Comparison of ENCODE assay signal across 8 mouse cellular contexts in genomic region chr2:32395946-32396621, GRCm38 (mm10). TPM values are rescaled to one million over a fixed set of nuclear protein-coding genes. Genes with fewer than 3 reads are reported as not detected.
DNase-seq lines count a peak whose midpoint lies in the region; ATAC-seq and TF ChIP-seq lines count a peak whose summit lies in the region.

No protein-coding gene starts in this region.

- no peaks in the 10 kb centered on the region for H3K9me3 ChIP-seq in heart, embryonic 11.5 days (replicated peaks; ENCODE audit: control insufficient read depth, low read length)
- H3K9me3 ChIP-seq in kidney, embryonic 15.5 days (replicated peaks) = no peaks in the 10 kb centered on the region
- no peaks in the 10 kb centered on the region for H3K9me3 ChIP-seq in limb, embryonic 15.5 days
- no peaks in the 10 kb centered on the region for H3K9me3 ChIP-seq in midbrain, postnatal 0 days (ENCODE audit: low read length)

- H3K27ac ChIP-seq in embryonic fibroblast, embryonic 13.5 days (ENCODE audit: insufficient read depth, low read length) = peak overlapping the region; percentile 86
- peak overlapping the region; percentile 89 for H3K27ac ChIP-seq in heart, embryonic 11.5 days (ENCODE audit: low read depth, low read length)
- H3K27ac ChIP-seq in kidney, embryonic 15.5 days = peak overlapping the region; percentile 96
- peak overlapping the region; percentile 95 for H3K27ac ChIP-seq in limb, embryonic 15.5 days
- peak overlapping the region; percentile 77 for H3K27ac ChIP-seq in midbrain, postnatal 0 days (ENCODE audit: low read depth, low read length)

- peaks cover 18% of the 10 kb centered on the region for H3K79me3 ChIP-seq in C2C12 (ENCODE audit: low read depth)

- peak; percentile 86 for ATAC-seq in heart, embryonic 11.5 days (replicated peaks; ENCODE audit: insufficient number of reproducible peaks, low FRiP score, low TSS enrichment)
- peak; percentile 94 for ATAC-seq in kidney, embryonic 15.5 days (replicated peaks; ENCODE audit: low FRiP score)
- ATAC-seq in limb, embryonic 15.5 days (ENCODE audit: insufficient number of reproducible peaks, low FRiP score, low TSS enrichment, low read depth) = peak; percentile 86
- ATAC-seq in midbrain, postnatal 0 days (ENCODE audit: low FRiP score) = peak; percentile 93

- DNase-seq in brain, adult 2 months (ENCODE audit: low read depth, low spot score) = peak; percentile 98
- peak; percentile 97 for DNase-seq in midbrain, postnatal 0 days (ENCODE audit: low spot score)
- DNase-seq in spleen, postnatal 10 days (ENCODE audit: low spot score in 2 of 2) = peak; percentile 72 to 88

- no peaks in the 10 kb centered on the region for H3K27me3 ChIP-seq in C2C12 (ENCODE audit: control insufficient read depth, insufficient read depth, insufficient read length)
- no peaks in the 10 kb centered on the region for H3K27me3 ChIP-seq in heart, embryonic 11.5 days (ENCODE audit: control insufficient read depth, insufficient read depth, low read length)
- no peaks in the 10 kb centered on the region for H3K27me3 ChIP-seq in kidney, embryonic 15.5 days
- H3K27me3 ChIP-seq in limb, embryonic 15.5 days = no peaks in the 10 kb centered on the region
- no peaks in the 10 kb centered on the region for H3K27me3 ChIP-seq in midbrain, postnatal 0 days (ENCODE audit: insufficient read depth, low read length)

- peak overlapping the region; percentile 95 for H3ac ChIP-seq in C2C12 (ENCODE audit: control insufficient read depth, insufficient read length, low read depth)

- under 1% methylated on average over 59 of the region's 59 CpGs for WGBS in heart, embryonic 11.5 days (ENCODE audit: insufficient replicate concordance)
- under 1% methylated on average over 58 of the region's 59 CpGs for WGBS in kidney, embryonic 15.5 days
- under 1% methylated on average over 58 of the region's 59 CpGs for WGBS in limb, embryonic 15.5 days
- under 1% methylated on average over 59 of the region's 59 CpGs for WGBS in midbrain, postnatal 0 days

- H3K9ac ChIP-seq in heart, embryonic 11.5 days (ENCODE audit: low read depth, low read length) = peak overlapping the region; percentile 86
- peak overlapping the region; percentile 81 for H3K9ac ChIP-seq in kidney, embryonic 15.5 days
- peak overlapping the region; percentile 78 for H3K9ac ChIP-seq in limb, embryonic 15.5 days
- H3K9ac ChIP-seq in midbrain, postnatal 0 days (replicated peaks; ENCODE audit: low read length, poor library complexity, severe bottlenecking) = peak overlapping the region; percentile 78

- peak; percentile 61 for TF ChIP-seq POLR2A in embryonic fibroblast, embryonic 13.5 days (IDR thresholded peaks at IDR 0.05; ENCODE audit: low read depth, low read length)

- TF ChIP-seq CTCF in C2C12 (IDR thresholded peaks at IDR 0.05; ENCODE audit: control insufficient read depth, insufficient read depth, insufficient read length) = no peak
- TF ChIP-seq CTCF in embryonic fibroblast, embryonic 13.5 days (IDR thresholded peaks at IDR 0.05; ENCODE audit: borderline replicate concordance, insufficient read depth, low read length) = no peak
- TF ChIP-seq CTCF in midbrain, postnatal 0 days (IDR thresholded peaks at IDR 0.05) = no peak

- peaks cover 9% of the 10 kb centered on the region for H3K36me3 ChIP-seq in C2C12 (ENCODE audit: control insufficient read depth, insufficient read depth)
- peaks cover 9% of the 10 kb centered on the region for H3K36me3 ChIP-seq in heart, embryonic 11.5 days (ENCODE audit: control insufficient read depth, insufficient read depth, low read length)
- peaks cover 18% of the 10 kb centered on the region for H3K36me3 ChIP-seq in kidney, embryonic 15.5 days
- H3K36me3 ChIP-seq in limb, embryonic 15.5 days = peaks cover 15% of the 10 kb centered on the region
- H3K36me3 ChIP-seq in midbrain, postnatal 0 days (ENCODE audit: insufficient read depth, low read length) = peaks cover 15% of the 10 kb centered on the region

- H3K4me1 ChIP-seq in embryonic fibroblast, embryonic 13.5 days (ENCODE audit: control insufficient read depth, insufficient read depth, low read length) = peaks cover 7% of the 10 kb centered on the region
- peaks cover 15% of the 10 kb centered on the region for H3K4me1 ChIP-seq in heart, embryonic 11.5 days (ENCODE audit: control insufficient read depth, insufficient read depth, low read length)
- peaks cover 25% of the 10 kb centered on the region for H3K4me1 ChIP-seq in kidney, embryonic 15.5 days
- H3K4me1 ChIP-seq in limb, embryonic 15.5 days = peaks cover 17% of the 10 kb centered on the region
- H3K4me1 ChIP-seq in midbrain, postnatal 0 days (ENCODE audit: insufficient read depth, low read length) = peaks cover 10% of the 10 kb centered on the region

- H3K79me2 ChIP-seq in C2C12 (ENCODE audit: control insufficient read depth, insufficient read depth) = peaks cover 30% of the 10 kb centered on the region

- H3K4me3 ChIP-seq in C2C12 (ENCODE audit: insufficient read depth, poor library complexity, severe bottlenecking) = peak overlapping the region; percentile 86
- H3K4me3 ChIP-seq in embryonic fibroblast, embryonic 13.5 days (ENCODE audit: insufficient read depth, low read length) = peak overlapping the region; percentile 86
- peak overlapping the region; percentile 95 for H3K4me3 ChIP-seq in heart, embryonic 11.5 days (ENCODE audit: low read depth, low read length)
- H3K4me3 ChIP-seq in kidney, embryonic 15.5 days (replicated peaks) = peak overlapping the region; percentile 96
- peak overlapping the region; percentile 88 for H3K4me3 ChIP-seq in limb, embryonic 15.5 days
- peak overlapping the region; percentile 94 for H3K4me3 ChIP-seq in midbrain, postnatal 0 days (ENCODE audit: low read depth, low read length)

- peak overlapping the region; percentile 95 for H3K4me2 ChIP-seq in heart, embryonic 11.5 days
- H3K4me2 ChIP-seq in kidney, embryonic 15.5 days = peak overlapping the region; percentile 92
- peak overlapping the region; percentile 88 for H3K4me2 ChIP-seq in limb, embryonic 15.5 days
- H3K4me2 ChIP-seq in midbrain, postnatal 0 days (ENCODE audit: low read depth, low read length, poor library complexity, severe bottlenecking) = peak overlapping the region; percentile 92

TF ChIP-seq in C2C12, 6 proteins besides CTCF, POLR2A, EP300 and RAD21 (continues in another document):
- peak; percentile 50 for TF ChIP-seq MAX (IDR thresholded peaks at IDR 0.05)
- no peak for TF ChIP-seq MYOD1 (IDR thresholded peaks at IDR 0.05; ENCODE audit: control insufficient read depth, insufficient read length, low read depth)
- no peak for TF ChIP-seq MYOG (IDR thresholded peaks at IDR 0.05; ENCODE audit: control insufficient read depth, extremely low read depth, insufficient read length)

RNA-seq across cellular contexts. Expression of gene Ptges2, which starts 0.4 kb away (rescaled TPM):
- polyA plus RNA-seq in C2C12 (2012; fragmentation: generic; extraction: Trizol) = 39.1 TPM
- 14.3 and 18.0 TPM in 2 replicates for polyA plus RNA-seq in embryonic fibroblast, embryonic 13.5 days (2011; ENCODE audit: insufficient read length, low read depth, missing spikeins)
- 32.7 and 38.2 TPM in 2 replicates for polyA plus RNA-seq in heart, embryonic 11.5 days (2014; fragmentation: Nextera tagmentation; extraction: Ambion mirVana)
- 30.5 and 31.2 TPM in 2 replicates for polyA plus RNA-seq in kidney, embryonic 15.5 days (2015; fragmentation: Nextera tagmentation; extraction: Ambion mirVana)
- polyA plus RNA-seq in limb, embryonic 15.5 days (2015; fragmentation: Nextera tagmentation; extraction: Ambion mirVana) = 24.9 and 26.0 TPM in 2 replicates
- 33.3 and 41.1 TPM in 2 replicates for total RNA-seq in midbrain, postnatal 0 days (2014; rRNA removed)
- 56.2 and 62.3 TPM in 2 replicates for polyA plus RNA-seq in midbrain, postnatal 0 days (2015; fragmentation: Nextera tagmentation; extraction: Ambion mirVana)

RNA-seq across cellular contexts. Expression of gene Lcn2, which starts 8.0 kb away (rescaled TPM):
- polyA plus RNA-seq in C2C12 (2012; fragmentation: generic; extraction: Trizol) = not detected
- not detected in 2 replicates for polyA plus RNA-seq in embryonic fibroblast, embryonic 13.5 days (2011; ENCODE audit: insufficient read length, low read depth, missing spikeins)
- polyA plus RNA-seq in heart, embryonic 11.5 days (2014; fragmentation: Nextera tagmentation; extraction: Ambion mirVana) = 1.1 TPM in 1 of 2 replicates, not detected in the other
- polyA plus RNA-seq in kidney, embryonic 15.5 days (2015; fragmentation: Nextera tagmentation; extraction: Ambion mirVana) = 6.8 and 9.1 TPM in 2 replicates
- 3.2 and 3.9 TPM in 2 replicates for polyA plus RNA-seq in limb, embryonic 15.5 days (2015; fragmentation: Nextera tagmentation; extraction: Ambion mirVana)
- total RNA-seq in midbrain, postnatal 0 days (2014; rRNA removed) = 0.57 TPM in 1 of 2 replicates, not detected in the other
- polyA plus RNA-seq in midbrain, postnatal 0 days (2015; fragmentation: Nextera tagmentation; extraction: Ambion mirVana) = 0.35 and 0.44 TPM in 2 replicates

RNA-seq across cellular contexts. Expression of gene 1110008P14Rik, which starts 14.3 kb away (rescaled TPM):
- 104 TPM for polyA plus RNA-seq in C2C12 (2012; fragmentation: generic; extraction: Trizol)
- 28.8 and 30.3 TPM in 2 replicates for polyA plus RNA-seq in embryonic fibroblast, embryonic 13.5 days (2011; ENCODE audit: insufficient read length, low read depth, missing spikeins)
- polyA plus RNA-seq in heart, embryonic 11.5 days (2014; fragmentation: Nextera tagmentation; extraction: Ambion mirVana) = 50.1 and 51.3 TPM in 2 replicates
- 47.1 and 52.1 TPM in 2 replicates for polyA plus RNA-seq in kidney, embryonic 15.5 days (2015; fragmentation: Nextera tagmentation; extraction: Ambion mirVana)
- 58.0 and 67.7 TPM in 2 replicates for polyA plus RNA-seq in limb, embryonic 15.5 days (2015; fragmentation: Nextera tagmentation; extraction: Ambion mirVana)
- total RNA-seq in midbrain, postnatal 0 days (2014; rRNA removed) = 336 and 450 TPM in 2 replicates
- polyA plus RNA-seq in midbrain, postnatal 0 days (2015; fragmentation: Nextera tagmentation; extraction: Ambion mirVana) = 198 and 224 TPM in 2 replicates

RNA-seq across cellular contexts. Expression of gene Dnm1, which starts 42.9 kb away (rescaled TPM):
- 27.7 TPM for polyA plus RNA-seq in C2C12 (2012; fragmentation: generic; extraction: Trizol)
- 37.2 and 52.6 TPM in 2 replicates for polyA plus RNA-seq in embryonic fibroblast, embryonic 13.5 days (2011; ENCODE audit: insufficient read length, low read depth, missing spikeins)
- 10.1 and 11.6 TPM in 2 replicates for polyA plus RNA-seq in heart, embryonic 11.5 days (2014; fragmentation: Nextera tagmentation; extraction: Ambion mirVana)
- 6.3 and 7.9 TPM in 2 replicates for polyA plus RNA-seq in kidney, embryonic 15.5 days (2015; fragmentation: Nextera tagmentation; extraction: Ambion mirVana)
- polyA plus RNA-seq in limb, embryonic 15.5 days (2015; fragmentation: Nextera tagmentation; extraction: Ambion mirVana) = 20.5 and 26.6 TPM in 2 replicates
- 170 and 186 TPM in 2 replicates for total RNA-seq in midbrain, postnatal 0 days (2014; rRNA removed)
- polyA plus RNA-seq in midbrain, postnatal 0 days (2015; fragmentation: Nextera tagmentation; extraction: Ambion mirVana) = 105 and 107 TPM in 2 replicates

RNA-seq across cellular contexts. Expression of gene Ciz1, which starts 44.0 kb away (rescaled TPM):
- polyA plus RNA-seq in C2C12 (2012; fragmentation: generic; extraction: Trizol) = 43.5 TPM
- 41.8 and 47.6 TPM in 2 replicates for polyA plus RNA-seq in embryonic fibroblast, embryonic 13.5 days (2011; ENCODE audit: insufficient read length, low read depth, missing spikeins)
- polyA plus RNA-seq in heart, embryonic 11.5 days (2014; fragmentation: Nextera tagmentation; extraction: Ambion mirVana) = 32.1 and 35.8 TPM in 2 replicates
- polyA plus RNA-seq in kidney, embryonic 15.5 days (2015; fragmentation: Nextera tagmentation; extraction: Ambion mirVana) = 48.7 and 56.6 TPM in 2 replicates
- polyA plus RNA-seq in limb, embryonic 15.5 days (2015; fragmentation: Nextera tagmentation; extraction: Ambion mirVana) = 42.7 and 46.2 TPM in 2 replicates
- total RNA-seq in midbrain, postnatal 0 days (2014; rRNA removed) = 63.7 and 81.8 TPM in 2 replicates
- 47.3 and 48.8 TPM in 2 replicates for polyA plus RNA-seq in midbrain, postnatal 0 days (2015; fragmentation: Nextera tagmentation; extraction: Ambion mirVana)

Comparison
In these comparisons a context has a peak if more than half of its experiments do, and no peak if none do; other contexts are left out.
1. Peak in every context shown above with its lines: DNase-seq, ATAC-seq, H3K4me3 ChIP-seq and H3K27ac ChIP-seq.